Mouse (Mus musculus): ENCODE data around the gene Ak5.

Gene Ak5

GRCm38 (mm10) chr3:152564516-152565113 lies 103.5 kb downstream of the Ak5 start:
- DNase-seq = no peak

GRCm38 (mm10) chr3:152563833-152564232 lies 104.3 kb downstream of the Ak5 start:
- no peak for DNase-seq

GRCm38 (mm10) chr3:152561708-152562107 lies 106.5 kb downstream of the Ak5 start:
- no peak for DNase-seq

GRCm38 (mm10) chr3:152559295-152559694 lies 108.9 kb downstream of the Ak5 start:
- no peak for DNase-seq

- no peak for DNase-seq
These were observed 110.1 kb downstream of the Ak5 start for GRCm38 (mm10) chr3:152558106-152558505.

- DNase-seq = peak; percentile 30
These were observed 110.5 kb downstream of the Ak5 start for GRCm38 (mm10) chr3:152557659-152558058.

- DNase-seq = peak; percentile 21
These were observed 111.2 kb downstream of the Ak5 start for GRCm38 (mm10) chr3:152556919-152557318.

GRCm38 (mm10) chr3:152556435-152556834 lies 111.7 kb downstream of the Ak5 start:
- DNase-seq = no peak

GRCm38 (mm10) chr3:152555216-152555615 lies 112.9 kb downstream of the Ak5 start:
- no peak for DNase-seq

GRCm38 (mm10) chr3:152554366-152554765 lies 113.8 kb downstream of the Ak5 start:
- DNase-seq = no peak

- no peak for DNase-seq
These were observed 115.5 kb downstream of the Ak5 start for GRCm38 (mm10) chr3:152552641-152553040.

GRCm38 (mm10) chr3:152550528-152551115 lies 117.5 kb downstream of the Ak5 start:
- no peak for DNase-seq

GRCm38 (mm10) chr3:152550031-152550430 lies 118.1 kb downstream of the Ak5 start:
- DNase-seq = no peak

- DNase-seq = no peak
These were observed 123.2 kb downstream of the Ak5 start for GRCm38 (mm10) chr3:152544921-152545320.

GRCm38 (mm10) chr3:152542298-152542697 lies 125.9 kb downstream of the Ak5 start:
- no peak for DNase-seq

- no peak for DNase-seq
These were observed 137.8 kb downstream of the Ak5 start for GRCm38 (mm10) chr3:152530344-152530743.

- no peak for DNase-seq
These were observed 138.8 kb downstream of the Ak5 start for GRCm38 (mm10) chr3:152529058-152529972.

- DNase-seq = no peak
These were observed 141.4 kb downstream of the Ak5 start for GRCm38 (mm10) chr3:152526721-152527120.

- DNase-seq = no peak
These were observed 144.9 kb downstream of the Ak5 start for GRCm38 (mm10) chr3:152523315-152523638.

GRCm38 (mm10) chr3:152522634-152523314 lies 145.4 kb downstream of the Ak5 start:
- DNase-seq = peak; percentile 63

GRCm38 (mm10) chr3:152521054-152521453 lies 147.1 kb downstream of the Ak5 start:
- DNase-seq = no peak

GRCm38 (mm10) chr3:152520074-152520473 lies 148.1 kb downstream of the Ak5 start:
- DNase-seq = no peak

GRCm38 (mm10) chr3:152519556-152519955 lies 148.6 kb downstream of the Ak5 start:
- no peak for DNase-seq
